Mouse (Mus musculus) kidney, embryonic 14.5 days (tissue): Measurements from ENCODE around the gene Mettl27. TPM values are rescaled to one million over a fixed set of nuclear protein-coding genes. Genes with fewer than 3 reads are reported as not detected.

Experiments
- ATAC-seq: fragments of 200-750 bp; cut with Nextera tagmentation; 2 replicates; pipeline ENCODE4 v1.8.0; 2017; ENCODE audit warnings: moderate number of reproducible peaks, mild to moderate bottlenecking, moderate TSS enrichment, moderate library complexity; ENCODE audit not compliant: low FRiP score, low TSS enrichment
- H3K27ac ChIP-seq: fragments of 300-500 bp; sonication (generic); 2 replicates; pipeline ENCODE4 v1.5.1; 2014; ENCODE audit warnings: low read depth, mild to moderate bottlenecking, low read length, moderate library complexity, mixed read lengths
- H3K27me3 ChIP-seq: fragments of 300-500 bp; sonication (generic); 2 replicates; pipeline ENCODE4 v1.6.1; 2014; ENCODE audit warnings: mild to moderate bottlenecking, low read length; ENCODE audit not compliant: control insufficient read depth, insufficient read depth
- H3K36me3 ChIP-seq: fragments of 300-500 bp; sonication (generic); 2 replicates; pipeline ENCODE4 v1.6.1; 2014; ENCODE audit warnings: low read length, mixed read lengths; ENCODE audit not compliant: control insufficient read depth, insufficient read depth
- H3K4me1 ChIP-seq: fragments of 300-500 bp; sonication (generic); 2 replicates; pipeline ENCODE4 v1.6.1; 2014; ENCODE audit warnings: low read length, mixed read lengths; ENCODE audit not compliant: control insufficient read depth, insufficient read depth
- H3K4me2 ChIP-seq: fragments of 300-500 bp; sonication (generic); replicated peaks from 2 replicates; pipeline ENCODE4 v1.6.1; 2014; ENCODE audit warnings: low read depth, mild to moderate bottlenecking, low read length
- H3K4me3 ChIP-seq: fragments of 300-500 bp; sonication (generic); 2 replicates; pipeline ENCODE4 v1.5.1; 2014; ENCODE audit warnings: mild to moderate bottlenecking, low read length
- H3K9ac ChIP-seq: fragments of 300-500 bp; sonication (generic); 2 replicates; pipeline ENCODE4 v1.6.1; 2014; ENCODE audit warnings: low read depth, mild to moderate bottlenecking, low read length, moderate library complexity
- H3K9me3 ChIP-seq: fragments of 300-500 bp; sonication (generic); 2 replicates; pipeline ENCODE4 v1.6.1; 2016; ENCODE audit warnings: low read length; ENCODE audit not compliant: control insufficient read depth
- WGBS: fragments of 180-500 bp; shearing (Covaris S2); extraction: QIAGEN DNeasy Blood & Tissue Kit; methylation state at CpG from one replicate; pipeline ENCODE4 v1.1.7; 2014; 5-methylcytosine and 5-hydroxymethylcytosine counted together
- polyA plus RNA-seq: library from polyadenylated mRNA; unstranded; fragments of >200 nt; fragmentation: Nextera tagmentation; extraction: Ambion mirVana; gene quantifications from 2 replicates; pipeline ENCODE4 v1.2.1, GENCODE M21; 2014

Gene Mettl27
- polyA plus RNA-seq, 1 experiment from 2014 or later: 26.6 TPM

GRCm38 (mm10) chr5:134967164-134967944 is 35.2 kb downstream of the Mettl27 start:
- H3K4me1 ChIP-seq: 0 out of 2 replicates have a peak, but pooled peaks cover 5% of the 10 kb centered on the region
- no peaks in the 10 kb centered on the region for H3K9me3 ChIP-seq
- no peak overlapping the region for H3K4me3 ChIP-seq
- H3K9ac ChIP-seq: no peak overlapping the region
- no peaks in the 10 kb centered on the region for H3K27me3 ChIP-seq
- H3K36me3 ChIP-seq: no peaks in the 10 kb centered on the region
- 51% methylated on average over 20 of the region's 20 CpGs for WGBS
- H3K4me2 ChIP-seq: no peak overlapping the region
- ATAC-seq: no peak
- H3K27ac ChIP-seq: peak overlapping the region; percentile 43; the same call in 1 of the 2 replicates

DNA sequence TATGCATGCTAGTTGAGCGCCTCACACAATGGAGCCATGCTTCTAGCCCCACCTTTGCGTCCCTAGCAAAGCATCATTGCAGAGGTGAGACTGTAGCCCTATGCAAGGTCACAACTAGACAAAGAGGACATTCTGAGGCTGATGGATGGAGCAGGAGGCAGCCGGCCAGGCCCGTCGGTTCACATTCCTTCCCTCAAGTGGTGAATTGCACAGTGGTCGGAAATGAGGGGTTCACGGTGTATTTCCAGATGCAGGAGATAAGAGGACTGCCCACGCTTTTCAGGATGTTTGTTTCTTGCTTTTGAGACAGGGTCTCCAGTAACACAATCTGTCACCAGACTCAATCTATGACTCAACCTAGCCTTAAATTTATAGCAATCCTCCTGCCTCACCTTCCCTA is 38.5 kb downstream of the Mettl27 start:
- H3K9ac ChIP-seq: no peak overlapping the region
- H3K4me1 ChIP-seq: 0 out of 2 replicates have a peak, but pooled peaks cover 5% of the 10 kb centered on the region
- 66% methylated on average over 8 of the region's 8 CpGs for WGBS
- no peaks in the 10 kb centered on the region for H3K36me3 ChIP-seq
- no peaks in the 10 kb centered on the region for H3K27me3 ChIP-seq
- no peak overlapping the region for H3K27ac ChIP-seq
- no peaks in the 10 kb centered on the region for H3K9me3 ChIP-seq
- H3K4me3 ChIP-seq: no peak overlapping the region
- no peak overlapping the region for H3K4me2 ChIP-seq
- ATAC-seq: no peak

DNA sequence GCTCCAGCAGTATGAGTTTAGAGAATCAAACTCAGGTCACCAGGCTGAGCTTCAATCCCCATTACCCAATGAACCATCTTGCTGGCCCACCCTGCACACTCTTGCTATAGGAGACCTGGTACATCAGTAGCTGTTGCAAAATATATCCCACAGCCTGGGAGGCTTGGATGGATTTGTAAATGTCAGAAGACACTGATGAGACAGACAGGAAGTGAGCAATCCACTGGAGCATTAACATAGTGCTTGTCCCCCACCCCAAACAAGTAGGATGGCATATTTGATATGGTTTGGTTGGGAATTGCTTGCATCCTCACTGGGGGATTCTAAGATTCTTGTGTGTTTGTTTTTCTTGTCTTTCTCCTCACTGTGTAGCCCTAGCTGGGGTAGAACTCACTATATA is 40.9 kb downstream of the Mettl27 start:
- no peak overlapping the region for H3K4me3 ChIP-seq
- no peaks in the 10 kb centered on the region for H3K4me1 ChIP-seq
- H3K9ac ChIP-seq: no peak overlapping the region
- ATAC-seq: no peak
- no peaks in the 10 kb centered on the region for H3K27me3 ChIP-seq
- no peaks in the 10 kb centered on the region for H3K36me3 ChIP-seq
- H3K4me2 ChIP-seq: no peak overlapping the region
- no peaks in the 10 kb centered on the region for H3K9me3 ChIP-seq
- no peak overlapping the region for H3K27ac ChIP-seq

DNA sequence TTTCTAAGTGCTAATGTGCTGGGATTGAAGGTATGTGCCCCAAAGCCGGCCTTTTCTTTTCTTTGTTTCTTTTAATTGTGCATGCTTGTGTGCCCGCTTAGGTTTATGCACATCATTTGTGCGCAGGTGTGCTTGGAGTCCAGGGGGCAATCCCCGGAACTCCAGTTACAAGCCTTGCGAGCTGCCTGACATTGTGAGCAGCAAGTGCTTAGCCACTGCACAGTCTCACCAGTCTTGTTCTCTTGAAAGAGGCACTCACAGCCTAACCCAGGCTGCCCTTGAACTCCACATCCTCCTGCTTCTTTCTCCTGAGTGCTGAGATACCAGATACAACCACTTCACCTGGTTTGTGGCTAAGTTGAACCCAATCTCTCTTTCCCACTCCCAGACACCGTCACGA is 41.4 kb downstream of the Mettl27 start:
- 82% methylated on average over 7 of the region's 7 CpGs for WGBS
- no peak overlapping the region for H3K27ac ChIP-seq
- no peak for ATAC-seq
- H3K36me3 ChIP-seq: no peaks in the 10 kb centered on the region
- H3K4me1 ChIP-seq: no peaks in the 10 kb centered on the region
- no peak overlapping the region for H3K4me3 ChIP-seq
- no peak overlapping the region for H3K9ac ChIP-seq
- no peak overlapping the region for H3K4me2 ChIP-seq
- H3K9me3 ChIP-seq: no peaks in the 10 kb centered on the region
- no peaks in the 10 kb centered on the region for H3K27me3 ChIP-seq

DNA sequence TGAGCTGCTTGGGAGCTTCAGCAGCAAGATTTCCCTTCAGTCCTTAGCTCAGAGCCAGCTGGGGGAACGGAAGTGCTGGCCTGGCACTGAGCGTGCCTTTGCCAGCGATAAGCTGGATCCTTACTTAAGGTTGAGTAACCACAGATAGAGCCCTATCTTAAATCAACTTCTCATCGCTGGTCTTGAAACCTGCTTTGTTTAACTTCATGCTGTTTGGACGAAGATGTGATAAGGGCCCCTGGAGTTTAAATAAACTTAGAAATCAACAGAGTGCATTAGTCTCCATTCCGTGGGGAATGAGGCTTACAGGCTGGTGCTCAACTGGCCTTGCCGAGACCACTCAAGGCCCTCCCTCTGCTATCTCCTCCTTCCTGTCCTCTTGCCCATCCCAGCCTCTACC is 42.1 kb downstream of the Mettl27 start:
- ATAC-seq: no peak
- H3K9me3 ChIP-seq: no peaks in the 10 kb centered on the region
- H3K4me2 ChIP-seq: no peak overlapping the region
- no peak overlapping the region for H3K4me3 ChIP-seq
- no peak overlapping the region; the same call in 1 of the 2 replicates for H3K27ac ChIP-seq
- no peaks in the 10 kb centered on the region for H3K36me3 ChIP-seq
- no peaks in the 10 kb centered on the region for H3K4me1 ChIP-seq
- 51% methylated on average over 7 of the region's 7 CpGs for WGBS
- H3K9ac ChIP-seq: no peak overlapping the region
- no peaks in the 10 kb centered on the region for H3K27me3 ChIP-seq

DNA sequence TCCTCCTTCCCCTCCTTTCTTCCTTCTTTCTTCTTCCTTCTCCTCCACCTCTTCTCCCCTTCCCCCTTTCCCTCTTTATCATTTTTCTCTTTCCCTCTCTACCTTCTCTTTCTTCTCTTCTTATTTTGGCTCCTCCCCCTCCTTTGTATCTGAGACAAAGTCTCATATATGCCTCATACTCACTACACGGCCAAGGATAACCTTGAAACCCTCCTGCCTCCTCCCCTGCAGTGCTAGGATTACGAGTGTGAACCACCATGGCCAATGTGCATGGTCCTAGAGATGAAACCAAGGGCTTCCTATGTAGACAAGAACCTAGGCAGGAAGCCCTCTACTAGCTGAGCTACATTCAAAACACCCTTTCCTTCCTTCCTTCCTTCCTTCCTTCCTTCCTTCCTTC is 42.8 kb downstream of the Mettl27 start:
- Histone ChIP-seq H3K4me1 (no peaks in the 10 kb centered on the region), H3K36me3 (no peaks in the 10 kb centered on the region), H3K4me3 (no peak overlapping the region), H3K9ac (no peak overlapping the region), H3K9me3 (no peaks in the 10 kb centered on the region), H3K27ac (no peak overlapping the region), H3K27me3 (no peaks in the 10 kb centered on the region), H3K4me2 (no peak overlapping the region)
- ATAC-seq: no peak
- WGBS: 49% methylated on average over 2 of the region's 2 CpGs

DNA sequence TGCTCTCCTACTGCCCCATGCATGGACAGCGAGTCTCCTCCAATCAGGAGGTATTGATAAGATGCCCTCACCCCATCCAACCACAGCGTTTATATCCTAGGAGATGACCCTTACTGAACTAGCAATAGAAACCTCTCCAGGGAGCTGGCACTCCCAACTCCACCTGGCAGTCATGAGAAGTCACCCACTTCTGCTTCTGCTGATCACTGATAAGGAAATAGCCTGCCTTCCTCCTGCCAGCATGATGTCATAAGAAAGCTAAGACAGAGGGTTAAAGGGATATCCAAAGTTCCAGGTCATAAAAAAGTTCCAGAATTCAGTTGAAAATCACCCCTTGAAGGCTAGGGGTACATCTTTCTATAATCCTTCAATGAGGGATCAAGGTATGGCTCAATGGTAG is 44.0 kb downstream of the Mettl27 start:
- H3K4me1 ChIP-seq: no peaks in the 10 kb centered on the region
- H3K9ac ChIP-seq: no peak overlapping the region
- H3K27me3 ChIP-seq: no peaks in the 10 kb centered on the region
- H3K27ac ChIP-seq: no peak overlapping the region
- no peak for ATAC-seq
- 88% methylated on average over 2 of the region's 2 CpGs for WGBS
- H3K9me3 ChIP-seq: no peaks in the 10 kb centered on the region
- H3K4me3 ChIP-seq: no peak overlapping the region
- no peaks in the 10 kb centered on the region for H3K36me3 ChIP-seq
- H3K4me2 ChIP-seq: no peak overlapping the region

GRCm38 (mm10) chr5:134976577-134977250 is 44.5 kb downstream of the Mettl27 start:
- Histone ChIP-seq H3K9me3 (no peaks in the 10 kb centered on the region), H3K36me3 (no peaks in the 10 kb centered on the region), H3K27ac (no peak overlapping the region), H3K4me1 (no peaks in the 10 kb centered on the region), H3K4me2 (no peak overlapping the region), H3K27me3 (no peaks in the 10 kb centered on the region), H3K4me3 (no peak overlapping the region), H3K9ac (no peak overlapping the region)
- WGBS: 86% methylated on average over 14 of the region's 14 CpGs
- no peak for ATAC-seq

DNA sequence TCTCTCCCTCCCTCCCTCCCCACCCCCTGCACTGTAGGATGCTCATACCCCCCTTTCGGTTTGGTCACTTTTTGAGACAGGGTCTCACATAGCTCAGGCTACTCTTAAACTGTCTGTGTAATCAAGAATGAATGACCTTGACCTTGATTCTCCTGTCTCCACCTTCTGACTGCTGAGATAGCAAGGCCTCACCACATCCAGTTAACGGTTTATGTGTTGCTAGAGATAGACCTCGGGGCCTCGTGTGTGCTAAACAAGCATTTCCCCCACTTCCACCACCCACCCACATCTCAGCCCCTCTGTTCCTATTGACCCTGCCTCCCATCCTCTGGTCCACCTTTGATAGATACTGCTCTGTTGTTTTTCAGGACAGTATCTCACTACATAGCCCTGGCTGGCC is 45.7 kb downstream of the Mettl27 start:
- Histone ChIP-seq H3K4me2 (no peak overlapping the region), H3K27me3 (no peaks in the 10 kb centered on the region), H3K9me3 (no peaks in the 10 kb centered on the region), H3K27ac (no peak overlapping the region), H3K36me3 (no peaks in the 10 kb centered on the region), H3K4me3 (no peak overlapping the region), H3K4me1 (no peaks in the 10 kb centered on the region), H3K9ac (no peak overlapping the region)
- 73% methylated on average over 4 of the region's 4 CpGs for WGBS
- no peak for ATAC-seq
